Mouse (Mus musculus): Measurements from ENCODE around the gene Unc5a.

The Unc5a gene

GRCm38 (mm10) chr13:54948531-54949493 is at the start of gene Unc5a:
Gene Unc5a, plus strand, starts transcription at chr13:54949411.
- CTCF ChIA-PET: no interaction called here

GRCm38 (mm10) chr13:54912053-54912452 is 37.2 kb upstream of the Unc5a start:
- CTCF ChIA-PET: no interaction called here

- CTCF ChIA-PET: no interaction called here
Measured at GRCm38 (mm10) chr13:54912894-54913621, 36.2 kb upstream of the Unc5a start.

GRCm38 (mm10) chr13:54916644-54917043 is 32.6 kb upstream of the Unc5a start:
- CTCF ChIA-PET: no interaction called here

- CTCF ChIA-PET: interaction anchor here (0.6 kb wide), 1 partner anchor 46 kb away, joined by 3 read pairs; no protein-coding TSS in a partner anchor
Measured at GRCm38 (mm10) chr13:54918910-54919309, 30.3 kb upstream of the Unc5a start.

GRCm38 (mm10) chr13:54919666-54920065 is 29.5 kb upstream of the Unc5a start:
- CTCF ChIA-PET: no interaction called here

- CTCF ChIA-PET: no interaction called here
Measured at GRCm38 (mm10) chr13:54921700-54922099, 27.5 kb upstream of the Unc5a start.

GRCm38 (mm10) chr13:54923705-54924104 is 25.5 kb upstream of the Unc5a start:
- CTCF ChIA-PET: no interaction called here

GRCm38 (mm10) chr13:54925466-54925865 is 23.7 kb upstream of the Unc5a start:
- CTCF ChIA-PET: no interaction called here

- CTCF ChIA-PET: interaction anchor here (0.7 kb wide), 1 partner anchor 75 kb away, joined by 6 read pairs; no protein-coding TSS in a partner anchor
Measured at GRCm38 (mm10) chr13:54926654-54927053, 22.6 kb upstream of the Unc5a start.

- CTCF ChIA-PET: no interaction called here
Measured at GRCm38 (mm10) chr13:54930123-54930522, 19.1 kb upstream of the Unc5a start.

- CTCF ChIA-PET: no interaction called here
Measured at GRCm38 (mm10) chr13:54934873-54935272, 14.3 kb upstream of the Unc5a start.

GRCm38 (mm10) chr13:54936173-54936572 is 13.0 kb upstream of the Unc5a start:
- CTCF ChIA-PET: no interaction called here

GRCm38 (mm10) chr13:54937885-54938284 is 11.3 kb upstream of the Unc5a start:
- CTCF ChIA-PET: no interaction called here

- CTCF ChIA-PET: no interaction called here
Measured at GRCm38 (mm10) chr13:54938493-54938892, 10.7 kb upstream of the Unc5a start.

GRCm38 (mm10) chr13:54944411-54945157 is 4.6 kb upstream of the Unc5a start:
- CTCF ChIA-PET: no interaction called here

GRCm38 (mm10) chr13:54945332-54945731 is 3.9 kb upstream of the Unc5a start:
- CTCF ChIA-PET: no interaction called here

- CTCF ChIA-PET: no interaction called here
Measured at GRCm38 (mm10) chr13:54946406-54946805, 2.8 kb upstream of the Unc5a start.

- CTCF ChIA-PET: no interaction called here
Measured at GRCm38 (mm10) chr13:54949592-54949991, 381 bp downstream of the Unc5a start.

- CTCF ChIA-PET: no interaction called here
Measured at GRCm38 (mm10) chr13:54950131-54950530, 920 bp downstream of the Unc5a start.

GRCm38 (mm10) chr13:54951166-54951565 is 2.0 kb downstream of the Unc5a start:
- CTCF ChIA-PET: no interaction called here

GRCm38 (mm10) chr13:54954745-54955144 is 5.5 kb downstream of the Unc5a start:
- CTCF ChIA-PET: interaction anchor here (0.6 kb wide), 1 partner anchor 8 kb away, joined by 13 read pairs; no protein-coding TSS in a partner anchor
